Comparison of ENCODE assay signal across 10 mouse cellular contexts in the genomic region with DNA sequence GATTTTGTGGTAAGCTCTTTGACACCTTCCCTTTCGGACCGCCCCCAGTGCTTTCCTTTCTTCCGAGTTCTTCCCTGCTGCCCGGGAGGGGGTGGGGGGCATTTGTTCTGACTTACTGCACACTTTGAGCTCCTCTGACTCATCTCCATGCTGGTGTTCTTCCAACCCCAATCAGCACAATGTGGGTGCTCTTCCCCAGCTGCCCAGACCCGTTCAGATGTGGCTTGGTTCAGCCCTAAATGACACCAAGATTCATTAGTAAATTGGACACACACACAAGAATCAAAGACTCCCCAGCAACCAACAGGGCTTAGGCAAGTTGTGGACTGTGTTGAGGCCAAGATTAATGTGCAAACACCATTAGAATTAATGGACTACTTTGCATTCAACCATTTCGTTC. TPM values are rescaled to one million over a fixed set of nuclear protein-coding genes. Genes with fewer than 3 reads are reported as not detected.
DNase-seq lines count a peak whose midpoint lies in the region; ATAC-seq lines count a peak whose summit lies in the region.
"Had no signal": no experiment of that assay in that cellular context is flagged by ENCODE, and none has a peak within 500 bp of the region (broad histone marks: within the 10 kb centered on the region; RNA-seq: fewer than 3 reads in every experiment).

No protein-coding gene starts in this region.

- no peaks in the 10 kb centered on the region for H3K9me3 ChIP-seq in forebrain, embryonic 16.5 days (ENCODE audit: control insufficient read depth, low read length)
- H3K9me3 ChIP-seq in forebrain, embryonic 10.5 days = 0 out of 2 replicates have a peak, but pooled peaks cover 4% of the 10 kb centered on the region
- H3K9me3 ChIP-seq in neural tube, embryonic 13.5 days = no peaks in the 10 kb centered on the region
- H3K9me3 ChIP-seq in kidney, embryonic 14.5 days (ENCODE audit: control insufficient read depth, low read length) = no peaks in the 10 kb centered on the region
- H3K9me3 ChIP-seq: heart, embryonic 15.5 days had no signal

- DNase-seq in forebrain, embryonic 10.5 days (ENCODE audit: extremely low spot score, low spot score) = no peak
- DNase-seq in adipocyte (ENCODE audit: low spot score) = peak; percentile 51
- peak; percentile 36 to 62 for DNase-seq in layer of hippocampus, adult 8-10 months (ENCODE audit: low spot score in 2 of 2)
- DNase-seq in ovary, adult 18-20 months (ENCODE audit: low spot score) = no peak
- DNase-seq in kidney, adult 8-10 months = no peak
- DNase-seq: lung, postnatal 14 days had no signal

- WGBS in forebrain, embryonic 16.5 days = 8% methylated on average over 6 of the region's 6 CpGs
- WGBS in forebrain, embryonic 10.5 days = 23% methylated on average over 6 of the region's 6 CpGs
- WGBS in neural tube, embryonic 13.5 days = 8% methylated on average over 6 of the region's 6 CpGs
- WGBS in kidney, embryonic 14.5 days = 21% methylated on average over 6 of the region's 6 CpGs

- no peak overlapping the region for H3K9ac ChIP-seq in forebrain, embryonic 16.5 days (replicated peaks; ENCODE audit: low read depth, low read length)
- no peak overlapping the region for H3K9ac ChIP-seq in neural tube, embryonic 13.5 days
- H3K9ac ChIP-seq in kidney, embryonic 14.5 days (ENCODE audit: low read depth, low read length) = no peak overlapping the region
- H3K9ac ChIP-seq: heart, embryonic 15.5 days had no signal

- peaks cover 12% of the 10 kb centered on the region for H3K4me1 ChIP-seq in forebrain, embryonic 16.5 days (replicated peaks; ENCODE audit: control insufficient read depth, insufficient read depth, low read length)
- H3K4me1 ChIP-seq in forebrain, embryonic 10.5 days = peaks cover 16% of the 10 kb centered on the region
- peaks cover 34% of the 10 kb centered on the region for H3K4me1 ChIP-seq in neural tube, embryonic 13.5 days (replicated peaks)
- no peaks in the 10 kb centered on the region for H3K4me1 ChIP-seq in kidney, embryonic 14.5 days (ENCODE audit: control insufficient read depth, insufficient read depth, low read length)
- H3K4me1 ChIP-seq: heart, embryonic 15.5 days had no signal

- H3K4me3 ChIP-seq in forebrain, embryonic 16.5 days (replicated peaks; ENCODE audit: low read length) = no peak overlapping the region
- H3K4me3 ChIP-seq in forebrain, embryonic 10.5 days = no peak overlapping the region
- H3K4me3 ChIP-seq in neural tube, embryonic 13.5 days = no peak overlapping the region
- H3K4me3 ChIP-seq in kidney, embryonic 14.5 days (ENCODE audit: low read length) = no peak overlapping the region
- H3K4me3 ChIP-seq: heart, embryonic 15.5 days had no signal

- no peaks in the 10 kb centered on the region for H3K27me3 ChIP-seq in forebrain, embryonic 16.5 days (replicated peaks; ENCODE audit: control insufficient read depth, insufficient read depth, low read length)
- no peaks in the 10 kb centered on the region for H3K27me3 ChIP-seq in forebrain, embryonic 10.5 days (ENCODE audit: poor library complexity, severe bottlenecking)
- H3K27me3 ChIP-seq in neural tube, embryonic 13.5 days = no peaks in the 10 kb centered on the region
- no peaks in the 10 kb centered on the region for H3K27me3 ChIP-seq in kidney, embryonic 14.5 days (ENCODE audit: control insufficient read depth, insufficient read depth, low read length)
- H3K27me3 ChIP-seq: heart, embryonic 15.5 days had no signal

- H3K27ac ChIP-seq in forebrain, embryonic 16.5 days (ENCODE audit: low read length) = no peak overlapping the region
- no peak overlapping the region for H3K27ac ChIP-seq in forebrain, embryonic 10.5 days
- H3K27ac ChIP-seq in neural tube, embryonic 13.5 days (replicated peaks) = peak overlapping the region; percentile 59
- no peak overlapping the region for H3K27ac ChIP-seq in kidney, embryonic 14.5 days (ENCODE audit: low read depth, low read length)
- H3K27ac ChIP-seq: heart, embryonic 15.5 days had no signal

- H3K36me3 ChIP-seq in forebrain, embryonic 16.5 days (ENCODE audit: control insufficient read depth, insufficient read depth) = no peaks in the 10 kb centered on the region
- no peaks in the 10 kb centered on the region for H3K36me3 ChIP-seq in forebrain, embryonic 10.5 days (replicated peaks)
- H3K36me3 ChIP-seq in neural tube, embryonic 13.5 days = no peaks in the 10 kb centered on the region
- no peaks in the 10 kb centered on the region for H3K36me3 ChIP-seq in kidney, embryonic 14.5 days (ENCODE audit: control insufficient read depth, insufficient read depth, low read length)
- H3K36me3 ChIP-seq: heart, embryonic 15.5 days had no signal

- ATAC-seq in forebrain, embryonic 16.5 days = peak; percentile 27; the same call in 1 of the 2 replicates
- peak; percentile 89 for ATAC-seq in neural tube, embryonic 13.5 days (ENCODE audit: low read depth)
- ATAC-seq in kidney, embryonic 14.5 days (ENCODE audit: low FRiP score, low TSS enrichment) = no peak

- H3K4me2 ChIP-seq in forebrain, embryonic 16.5 days (ENCODE audit: low read length) = no peak overlapping the region
- no peak overlapping the region for H3K4me2 ChIP-seq in neural tube, embryonic 13.5 days
- H3K4me2 ChIP-seq in kidney, embryonic 14.5 days (replicated peaks; ENCODE audit: low read depth, low read length) = no peak overlapping the region
- H3K4me2 ChIP-seq: heart, embryonic 15.5 days had no signal

RNA-seq across cellular contexts. Expression of gene Ncoa1, which starts 30.5 kb away (rescaled TPM):
- polyA plus RNA-seq in forebrain, embryonic 16.5 days (2015; fragmentation: Nextera tagmentation; extraction: Ambion mirVana) = 16.4 and 21.0 TPM in 2 replicates
- 2.8 and 3.0 TPM in 2 replicates for polyA plus RNA-seq in forebrain, embryonic 10.5 days (2016; fragmentation: Nextera tagmentation; extraction: Ambion mirVana)
- total RNA-seq in layer of hippocampus, adult 8-10 months (2022) = 100 to 1,000 TPM; 116 to 149 (median 137) TPM
- 13.6 and 14.6 TPM in 2 replicates for polyA plus RNA-seq in neural tube, embryonic 13.5 days (2015; fragmentation: Nextera tagmentation; extraction: Ambion mirVana)
- 8.9 and 10.6 TPM in 2 replicates for polyA plus RNA-seq in kidney, embryonic 14.5 days (2014; fragmentation: Nextera tagmentation; extraction: Ambion mirVana)

Comparison
In these comparisons a context has a peak if more than half of its experiments do, and no peak if none do; other contexts are left out.
1. DNase-seq: peak in adipocyte (single experiment) and layer of hippocampus, adult 8-10 months (2 of 2); none in forebrain, embryonic 10.5 days (single experiment), ovary, adult 18-20 months (single experiment) and kidney, adult 8-10 months (0 of 2).